Mouse (Mus musculus): ENCODE measurements at regions not wholly inside any gene's neighbourhood (a gene's known extent, or its start where the extent isn't known, plus 50 kb on each side); places are given as distances from the start of the nearest gene placed in this dataset.

DNA sequence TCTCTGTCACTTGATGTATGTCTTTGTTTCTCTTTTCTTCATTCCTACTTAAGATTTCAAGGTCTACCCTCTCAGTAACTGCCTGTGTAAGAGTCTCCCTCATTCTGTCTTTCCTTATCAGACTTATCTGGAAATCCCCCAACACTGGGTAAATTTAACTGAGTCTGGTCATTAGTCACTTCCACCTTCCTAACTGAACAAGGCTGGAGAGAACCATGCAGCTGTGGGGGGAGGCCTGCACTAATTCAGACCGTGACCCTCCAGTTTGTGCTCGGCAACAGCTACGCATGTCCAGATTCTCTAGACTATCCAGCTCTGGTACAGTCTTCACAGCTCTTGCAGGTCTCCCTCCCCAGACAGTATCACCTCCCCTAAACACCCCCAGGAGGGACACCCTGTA, 103.3 kb downstream of the Prox1 start:
- no peak for DNase-seq

DNA sequence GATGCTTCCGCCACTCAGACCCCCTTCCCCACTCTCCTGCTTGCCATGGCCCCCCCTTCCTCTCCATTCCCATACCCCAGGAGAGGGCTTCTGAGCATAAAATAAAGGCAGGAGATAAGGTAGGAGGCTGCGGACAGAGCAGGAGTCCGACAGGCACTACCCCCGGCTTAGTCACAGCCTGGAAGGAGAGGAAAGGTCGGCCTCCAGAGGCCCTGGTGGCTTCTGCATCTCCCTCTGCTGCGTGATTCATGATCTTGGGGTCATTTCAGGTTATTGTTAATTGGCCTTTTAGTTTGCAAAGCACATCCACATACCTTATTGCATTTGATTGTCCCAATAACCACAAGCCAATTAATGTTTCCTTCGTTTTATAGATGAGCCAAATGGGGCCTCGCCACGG, 104.1 kb downstream of the Prox1 start:
- DNase-seq: no peak

DNA sequence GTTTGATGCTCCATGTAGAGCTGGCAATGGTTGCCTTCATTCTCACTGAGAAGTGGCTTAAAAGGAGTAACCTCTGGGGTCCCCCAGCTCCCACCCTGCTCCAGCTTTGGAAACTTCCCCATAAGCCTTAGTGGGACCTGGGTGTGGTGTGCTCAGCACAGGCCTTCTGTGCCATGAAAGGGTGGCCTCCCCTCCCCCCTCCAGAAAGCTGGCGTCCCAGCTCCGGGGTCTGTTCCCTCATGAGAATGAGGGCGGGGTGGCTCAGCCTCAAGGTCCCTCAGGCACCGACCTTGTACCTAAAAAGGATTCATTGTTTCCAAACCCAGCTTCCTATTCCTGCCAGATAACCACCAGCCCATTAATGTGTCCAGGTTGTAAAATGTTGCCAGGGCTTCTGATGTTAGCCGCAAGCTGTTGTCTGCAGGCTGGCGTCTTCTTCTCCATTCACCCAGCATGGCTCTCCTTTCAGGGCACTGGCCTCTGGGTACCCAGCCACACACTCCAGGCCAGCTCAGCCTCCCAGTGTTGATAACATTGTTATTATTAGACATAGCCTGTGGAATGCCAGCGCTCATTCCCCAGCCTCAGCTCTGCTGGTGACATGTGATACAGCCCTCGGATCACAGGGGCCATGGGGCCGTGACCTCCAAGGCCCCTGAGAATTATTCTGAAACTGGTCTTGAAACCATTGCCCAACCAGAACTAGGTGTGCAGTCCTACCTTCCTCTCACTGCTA, 108.8 kb downstream of the Prox1 start:
- no peak for DNase-seq

DNA sequence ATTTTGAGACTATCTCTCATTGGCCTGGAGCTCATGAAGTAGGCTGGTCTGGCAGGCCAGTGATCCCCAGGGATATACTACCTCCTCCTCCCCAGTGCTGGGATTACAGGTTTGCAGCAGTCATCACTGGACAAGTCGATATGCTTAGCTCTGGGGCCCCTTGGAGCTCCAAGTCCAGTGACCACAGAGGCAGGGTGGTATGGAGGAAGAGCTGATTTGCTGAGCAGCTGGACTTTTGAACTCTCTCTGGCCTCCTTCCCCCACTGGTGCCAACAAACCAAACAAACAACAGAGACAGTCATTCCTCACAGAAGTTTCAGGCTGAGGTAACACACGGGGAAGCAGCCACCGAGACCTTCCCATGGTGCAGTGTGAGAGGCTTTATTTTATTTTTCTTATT, 111.5 kb downstream of the Prox1 start:
- no peak for DNase-seq

DNA sequence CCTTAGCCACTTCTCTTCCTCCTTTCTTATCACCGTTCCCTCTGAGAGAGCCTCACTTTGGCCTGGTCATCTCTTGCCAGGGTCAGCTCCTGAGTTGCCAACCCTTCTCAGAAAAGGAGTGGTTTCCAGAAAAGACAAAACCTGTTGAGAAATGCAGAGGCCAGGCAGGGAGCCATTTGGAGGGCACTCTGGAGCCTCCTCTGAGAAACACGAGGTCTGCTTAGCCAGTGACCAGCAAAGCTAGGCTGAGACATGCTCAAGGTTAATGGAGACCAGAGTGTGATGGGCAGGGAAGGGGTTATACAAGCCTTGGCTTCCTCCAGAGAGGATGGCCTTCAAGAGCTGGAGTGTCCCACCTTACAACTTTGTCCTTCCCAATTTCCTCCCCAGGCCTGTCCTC, 113.6 kb downstream of the Prox1 start:
- DNase-seq: no peak

DNA sequence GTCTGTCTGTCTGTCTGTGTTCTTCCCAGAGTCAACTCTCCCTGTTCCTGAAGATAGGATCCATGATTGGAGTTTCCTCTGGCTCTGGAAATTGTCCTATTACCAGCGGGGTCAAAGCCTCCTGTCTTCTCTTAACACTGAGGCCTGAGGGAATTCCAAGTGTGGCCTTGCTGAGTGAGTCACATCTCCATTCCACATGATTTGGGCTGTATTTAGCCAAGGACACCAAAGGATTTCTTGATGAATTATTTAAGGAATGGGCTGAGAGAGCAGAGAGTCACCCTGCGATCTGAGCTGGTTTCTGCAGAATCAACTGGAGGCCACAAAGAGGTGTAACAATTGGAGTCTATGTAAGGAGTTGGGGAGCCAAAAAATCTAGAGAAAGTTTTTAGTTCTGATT, 118.6 kb downstream of the Prox1 start:
- no peak for DNase-seq

DNA sequence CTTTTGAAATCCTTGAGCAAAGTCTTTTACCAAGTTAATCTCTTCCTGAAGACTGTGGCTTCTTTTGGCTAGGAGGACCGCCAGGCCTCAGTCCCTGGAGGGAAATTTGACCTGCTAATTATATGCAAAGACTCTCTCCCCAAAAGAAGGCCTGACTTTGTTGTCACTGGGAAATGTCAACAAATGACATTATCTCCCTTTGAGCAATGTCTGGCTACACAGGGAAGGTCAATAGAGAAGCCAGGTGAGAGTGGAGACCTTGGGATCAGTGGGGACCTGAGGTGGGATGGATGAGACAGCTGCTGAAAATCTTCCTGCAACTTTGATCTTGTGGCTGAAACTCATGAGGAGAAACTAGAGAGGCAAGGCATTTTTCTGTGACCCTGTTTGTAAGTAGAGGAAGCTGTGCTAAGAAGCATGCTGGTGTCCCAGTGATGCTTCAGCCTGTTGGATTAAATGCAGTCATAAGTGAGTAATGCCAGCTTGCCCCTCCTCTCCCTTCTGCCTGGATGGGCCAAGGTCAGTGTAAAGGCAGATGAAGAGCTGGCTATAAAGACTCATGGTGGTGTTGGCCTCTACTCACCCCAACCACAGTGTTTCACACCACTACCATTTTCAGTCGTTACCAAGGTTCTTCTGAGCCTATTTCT, 121.9 kb downstream of the Prox1 start:
- no peak for DNase-seq

DNA sequence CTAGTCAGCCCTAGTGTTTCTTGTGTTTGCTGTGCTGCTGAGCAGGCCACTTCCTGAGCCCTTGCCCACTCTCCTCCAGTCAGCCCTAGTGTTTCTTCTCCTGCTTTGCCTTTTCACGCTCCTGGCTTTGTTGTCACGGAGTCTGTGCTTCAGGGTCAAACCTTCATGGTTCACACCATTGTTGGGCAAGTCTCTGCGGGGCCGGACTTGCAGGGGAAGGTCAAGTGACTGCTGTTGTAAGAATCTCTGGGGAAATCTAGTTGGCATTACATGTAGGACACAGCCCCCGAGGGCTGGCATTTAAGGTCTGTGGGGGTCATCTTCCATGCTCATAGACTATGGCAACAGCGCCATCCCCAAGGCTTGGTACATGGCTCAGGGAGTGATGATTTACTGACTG, 123.3 kb downstream of the Prox1 start:
- DNase-seq: no peak

DNA sequence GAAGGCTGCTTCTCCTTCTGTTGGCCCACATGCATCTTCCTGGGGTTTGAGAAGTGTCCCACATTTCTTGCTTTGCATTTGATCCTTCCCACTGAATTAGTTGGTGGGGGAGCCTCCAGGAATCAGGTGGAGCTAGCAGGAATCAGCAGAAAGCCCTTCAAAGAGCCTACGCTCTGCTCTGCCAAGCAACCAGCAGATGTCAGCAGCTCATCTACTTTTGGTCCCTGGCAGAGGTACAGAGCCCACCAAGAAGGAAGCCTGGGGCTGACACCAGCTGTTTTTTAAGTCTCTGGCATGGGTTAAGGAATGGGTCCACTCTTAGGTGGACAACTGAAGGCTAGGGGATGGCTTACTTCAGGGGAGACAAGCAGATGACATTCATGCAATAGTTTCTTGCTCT, 123.6 kb upstream of the Smyd2 start:
- peak; percentile 10 to 13 for DNase-seq

DNA sequence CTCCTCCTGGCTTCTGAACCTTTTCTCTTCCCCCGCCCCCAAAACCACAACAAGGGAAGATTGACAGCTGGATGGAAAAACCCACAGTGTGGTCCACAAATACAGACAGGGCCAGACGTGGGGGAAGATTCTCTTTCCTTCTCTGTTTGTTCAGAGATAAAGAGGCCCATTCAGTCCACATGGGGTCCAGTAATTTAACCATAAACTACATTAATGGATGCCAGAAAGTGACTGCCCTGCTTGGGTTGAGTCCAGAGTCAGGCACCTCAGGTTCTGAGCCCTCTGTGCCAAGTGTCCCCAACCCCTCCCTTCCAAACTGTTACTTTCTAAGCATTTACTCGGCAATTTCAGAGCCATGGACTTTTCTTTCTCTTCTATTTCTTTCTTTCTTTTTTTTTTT, 121.9 kb upstream of the Smyd2 start:
- DNase-seq: no peak

DNA sequence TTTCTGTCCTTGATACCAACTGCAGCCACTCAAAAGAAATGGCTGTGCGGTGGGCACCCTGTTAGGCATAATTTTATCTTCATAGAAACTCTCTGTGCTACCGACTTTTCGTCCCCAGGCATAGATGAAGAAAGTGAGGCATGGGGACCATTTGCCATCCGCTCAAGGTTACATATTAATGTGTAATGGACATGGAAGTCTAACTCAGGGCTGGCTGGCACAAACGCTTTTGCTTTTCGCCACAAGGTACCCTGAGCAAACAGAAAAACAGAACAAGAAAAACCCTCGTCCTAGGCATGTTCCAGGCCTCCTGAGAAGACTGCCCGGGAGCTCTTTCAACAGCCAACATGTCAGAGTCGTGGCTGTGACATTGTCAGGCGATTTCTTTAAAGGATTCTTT, 121.0 kb upstream of the Smyd2 start:
- no peak for DNase-seq

DNA sequence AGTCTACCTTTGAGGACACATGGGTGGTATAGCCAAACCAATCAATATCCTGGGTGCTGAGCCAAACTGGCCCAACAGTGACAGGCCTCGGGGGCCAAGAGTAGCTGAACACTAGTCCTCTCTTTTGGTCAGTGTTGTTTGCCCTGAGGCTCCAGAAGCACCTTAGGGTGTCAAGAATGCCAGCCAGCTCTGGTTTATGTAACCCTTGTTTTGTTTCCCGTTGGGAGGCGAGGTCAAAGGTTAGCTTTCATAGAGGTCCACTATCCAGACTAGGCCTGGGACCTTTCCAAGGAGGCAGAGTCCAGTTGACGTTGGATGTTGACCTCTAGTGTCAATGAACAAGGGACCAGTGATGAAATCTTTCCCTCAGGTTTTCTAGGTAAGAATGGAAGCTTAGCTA, 120.0 kb upstream of the Smyd2 start:
- DNase-seq: no peak

DNA sequence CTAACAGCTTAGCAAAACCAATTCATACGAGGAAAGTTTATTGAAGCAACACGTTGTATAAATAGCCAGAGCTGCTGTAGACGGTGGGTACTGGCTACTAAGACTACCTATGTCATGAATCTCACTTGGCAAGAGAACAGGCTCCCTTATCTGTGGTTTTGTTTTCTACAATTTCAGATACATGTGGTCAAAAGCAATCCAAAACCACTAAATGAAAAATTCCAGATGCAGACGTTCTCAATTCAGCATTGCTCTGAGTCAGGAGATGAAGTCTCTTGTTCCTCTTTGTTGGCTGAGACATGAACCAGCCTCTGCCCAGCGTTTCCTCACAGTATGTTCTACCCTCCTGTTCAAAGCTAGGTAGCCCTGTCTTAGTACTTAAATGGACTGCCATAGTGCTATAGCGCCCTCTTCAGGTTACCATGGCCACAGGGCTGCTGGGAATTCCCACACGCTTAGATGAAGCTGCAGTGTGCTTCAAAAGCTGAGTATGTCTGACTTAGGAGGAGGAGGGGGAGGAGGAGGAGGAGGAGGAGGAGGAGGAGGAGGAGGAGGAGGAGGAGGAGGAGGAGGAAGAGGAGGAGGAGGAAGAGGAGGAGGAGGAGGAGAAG, 119.0 kb upstream of the Smyd2 start:
- no peak for DNase-seq

DNA sequence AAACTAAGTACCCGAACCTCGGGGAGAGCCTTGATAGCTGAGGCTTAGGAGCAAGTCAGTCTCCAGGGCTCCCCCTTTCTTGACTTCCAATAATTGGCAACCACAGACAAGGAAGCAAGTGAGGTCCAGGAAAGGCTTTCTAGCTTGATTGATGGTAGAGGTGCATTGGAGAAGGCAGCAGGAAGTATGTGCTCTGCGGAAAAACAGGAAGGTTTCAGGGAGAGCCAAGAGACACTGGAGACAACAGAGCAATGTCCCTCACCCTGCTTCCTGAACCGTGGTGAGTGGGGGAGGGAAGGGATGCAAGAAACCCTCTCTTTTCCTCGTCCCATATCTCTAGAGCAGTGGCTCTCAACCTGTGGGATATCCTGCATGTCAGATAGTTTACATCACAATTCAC, 115.9 kb upstream of the Smyd2 start:
- no peak for DNase-seq

DNA sequence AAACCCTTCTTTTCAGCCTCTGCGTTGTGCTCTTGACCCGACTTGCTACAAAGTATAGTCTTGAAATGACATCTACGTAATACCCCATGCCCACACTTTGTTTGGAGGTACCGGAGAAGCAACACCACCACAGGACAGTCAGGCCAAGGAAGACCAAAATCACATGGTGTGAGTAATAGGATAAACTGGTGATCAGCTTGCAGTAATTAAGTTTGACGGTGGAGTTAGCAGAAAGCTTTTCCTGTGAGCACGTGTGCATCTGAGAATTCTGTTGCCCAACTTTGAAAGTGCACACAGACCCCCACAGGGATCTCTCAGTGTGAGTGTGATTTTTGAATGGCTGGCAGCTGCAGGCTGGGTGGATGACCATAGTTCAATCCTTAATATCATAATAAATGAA, 114.6 kb upstream of the Smyd2 start:
- no peak for DNase-seq

DNA sequence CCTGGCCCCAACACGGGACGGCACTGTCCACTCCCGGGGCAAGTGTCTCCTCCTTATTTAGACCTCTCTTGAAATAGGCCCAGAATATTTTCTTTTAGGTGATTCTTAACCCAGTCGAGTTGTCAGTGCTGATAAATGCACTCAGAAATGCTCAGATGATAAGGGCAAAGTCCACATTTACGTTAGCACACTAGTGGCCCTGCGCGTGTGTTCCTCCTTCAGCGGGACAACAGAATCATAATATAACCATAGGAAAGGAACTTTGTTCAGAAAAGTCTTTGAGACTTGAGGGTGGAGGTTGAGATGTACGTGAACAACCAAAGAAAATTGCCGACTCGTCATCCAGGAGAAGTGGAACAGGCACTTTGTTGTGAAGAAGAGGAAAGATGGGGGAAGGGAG, 113.8 kb upstream of the Smyd2 start:
- no peak for DNase-seq

DNA sequence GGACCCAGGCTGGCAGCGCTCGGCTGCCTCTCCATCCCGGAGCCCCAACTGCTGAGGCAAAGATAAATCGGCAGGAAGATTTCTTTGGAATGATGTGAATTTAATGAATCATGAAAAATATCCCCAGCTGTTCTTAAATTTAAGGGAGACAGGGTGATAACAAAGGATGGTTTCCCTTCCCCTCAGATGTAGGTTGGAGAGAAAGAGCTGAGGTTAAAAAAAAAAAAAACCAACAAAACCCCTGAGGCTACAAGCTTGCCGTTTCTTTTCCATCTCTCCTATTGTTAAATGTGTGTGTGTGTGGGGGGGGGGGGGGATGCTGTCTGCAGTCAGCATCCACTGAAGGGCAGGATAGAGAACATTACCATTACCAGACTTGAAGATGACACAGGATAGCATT, 111.9 kb upstream of the Smyd2 start:
- no peak for DNase-seq

DNA sequence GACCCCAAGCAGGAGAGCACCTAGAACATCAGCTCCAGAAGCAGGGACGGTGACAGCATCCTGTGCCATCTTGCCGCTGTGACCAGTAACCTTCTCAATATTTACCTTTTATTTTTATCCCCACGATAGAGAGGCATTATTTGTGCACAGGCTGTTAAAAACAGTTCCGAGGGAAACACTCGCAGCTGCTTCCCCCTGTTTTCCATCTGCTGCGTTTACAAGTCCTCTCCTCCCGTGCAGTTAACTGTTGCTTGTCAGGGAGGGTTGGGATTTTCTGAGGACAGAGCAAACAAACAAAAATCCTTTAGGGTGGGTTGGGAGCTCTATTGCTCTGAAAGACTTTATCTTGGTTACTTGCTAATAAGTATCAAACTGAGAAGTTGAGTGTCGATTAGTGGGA, 105.4 kb upstream of the Smyd2 start:
- no peak for DNase-seq

DNA sequence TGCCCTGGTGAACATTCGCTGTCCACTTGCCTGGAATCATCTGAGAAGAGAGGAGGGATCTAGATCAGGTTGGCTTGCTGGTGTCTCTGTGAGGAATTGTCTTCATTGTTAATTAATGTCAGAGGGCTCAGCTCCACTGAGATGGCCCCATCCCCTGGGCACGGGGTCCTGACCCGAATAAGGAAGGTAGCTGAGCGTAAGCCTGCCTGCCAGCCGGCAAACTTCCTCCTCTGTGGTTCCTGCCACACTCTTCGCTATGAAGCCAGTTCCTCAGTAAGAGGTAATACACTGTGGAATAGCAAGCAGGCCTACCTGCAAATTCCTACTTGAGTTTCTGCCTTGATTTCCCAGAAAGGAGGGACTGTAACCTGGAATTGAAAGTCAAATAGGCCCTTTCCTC, 87.3 kb upstream of the Smyd2 start:
- DNase-seq: no peak

DNA sequence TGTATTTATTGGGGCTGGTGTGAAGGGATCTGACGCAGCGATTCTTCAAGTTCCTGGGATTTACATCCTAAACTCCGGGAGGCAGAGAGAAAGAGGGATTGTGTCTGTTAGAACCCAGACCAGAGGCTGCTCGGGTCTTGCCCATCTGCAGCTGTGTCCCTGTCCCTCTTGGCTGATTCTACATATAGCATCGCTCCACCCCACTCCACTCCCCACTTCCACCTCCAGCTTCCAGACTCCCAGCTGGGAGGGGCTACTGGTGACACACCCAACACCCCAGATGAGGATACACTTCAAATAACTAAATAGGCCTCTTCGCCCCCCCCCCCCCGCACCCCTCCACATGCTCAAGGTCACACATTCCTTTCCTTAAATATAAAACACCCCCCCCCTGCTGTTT, 85.1 kb upstream of the Smyd2 start:
- DNase-seq: no peak

DNA sequence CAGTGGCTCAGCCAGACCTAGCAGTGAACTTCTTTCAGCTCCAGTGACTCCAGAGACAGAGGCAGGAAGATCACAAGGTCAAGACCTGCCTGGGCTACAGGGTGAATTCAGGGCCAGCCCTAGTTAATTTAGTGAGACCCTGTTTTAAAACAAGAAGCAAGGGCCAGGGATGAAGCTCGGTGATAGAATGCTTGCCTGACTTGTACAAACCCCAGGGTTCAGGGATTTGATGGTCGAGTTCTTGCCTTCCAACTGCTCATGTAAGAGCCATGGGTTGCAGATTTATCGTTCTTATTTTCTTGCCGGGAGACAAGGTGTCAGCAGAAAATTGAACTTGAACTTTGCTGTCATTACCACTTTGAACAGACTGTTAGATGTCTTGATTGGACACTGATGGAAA, 78.9 kb upstream of the Smyd2 start:
- DNase-seq: no peak

DNA sequence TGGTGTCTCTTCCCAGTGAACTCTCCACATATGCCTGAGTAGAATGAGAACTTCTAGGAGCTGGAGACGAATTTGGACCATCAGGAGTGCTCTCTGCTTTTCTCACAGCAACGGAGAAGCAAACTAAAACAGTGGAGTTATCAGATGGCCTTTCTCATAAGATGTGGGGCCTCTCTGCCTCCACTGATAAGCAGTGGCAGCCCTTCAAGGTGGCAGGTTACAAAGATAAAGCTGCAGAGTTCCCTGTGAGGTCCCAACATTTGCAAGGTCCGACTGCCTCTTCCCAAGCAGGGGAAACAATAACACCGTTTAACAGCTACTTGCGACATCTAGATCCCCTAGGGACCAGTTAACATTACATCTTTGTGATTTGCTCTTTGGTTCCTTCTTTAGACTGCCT, 71.5 kb upstream of the Smyd2 start:
- DNase-seq: no peak

DNA sequence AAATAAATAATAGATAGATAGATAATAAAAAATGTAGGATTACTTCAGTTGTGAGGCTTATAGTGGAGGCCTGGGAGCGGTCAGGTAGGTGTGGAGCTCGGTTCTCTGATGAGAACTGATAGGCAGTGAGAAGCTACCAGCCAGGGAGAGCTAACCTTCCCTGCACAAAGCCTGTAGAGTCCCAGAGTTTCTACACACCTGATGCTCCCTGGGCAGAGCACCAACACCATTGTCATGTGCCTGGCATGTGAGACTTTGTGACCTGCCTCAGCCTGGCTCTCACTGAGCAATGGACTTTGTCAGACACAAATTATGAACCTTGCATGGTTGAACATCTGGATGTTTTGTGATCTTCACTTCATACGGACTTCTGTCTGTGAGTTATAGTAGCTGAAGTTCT, 71.1 kb upstream of the Smyd2 start:
- no peak for DNase-seq

DNA sequence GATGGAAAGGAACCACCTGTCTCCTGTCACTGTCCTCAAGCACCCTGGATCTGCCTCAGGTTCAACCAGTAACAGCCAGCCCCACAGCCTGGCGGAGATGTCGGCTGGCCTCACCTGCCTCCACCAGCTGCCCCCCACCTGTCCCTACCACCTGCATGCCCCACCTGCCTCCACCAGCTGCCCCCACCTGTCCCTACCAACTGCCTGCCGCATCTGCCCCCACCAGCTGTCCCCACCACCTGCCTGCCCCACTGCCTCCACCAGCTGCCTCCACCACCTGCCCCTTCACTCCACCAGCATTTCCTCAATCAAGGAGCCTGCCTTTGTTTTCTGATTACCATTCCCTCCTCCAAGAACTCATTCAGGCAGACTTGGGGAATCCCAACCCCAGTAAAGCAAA, 68.9 kb upstream of the Smyd2 start:
- no peak for DNase-seq
